Mouse (Mus musculus): ENCODE data around the gene Ttf1. TPM values are rescaled to one million over a fixed set of nuclear protein-coding genes. Genes with fewer than 3 reads are reported as not detected.
"Not testable (repeated sequence)": the region's sequence is repeated elsewhere in the genome, so short reads cannot be mapped to it uniquely, and the experiment has no call there.

Gene Ttf1
- polyA plus RNA-seq, 1 experiment from 2014 or later: 12.2 TPM

DNA sequence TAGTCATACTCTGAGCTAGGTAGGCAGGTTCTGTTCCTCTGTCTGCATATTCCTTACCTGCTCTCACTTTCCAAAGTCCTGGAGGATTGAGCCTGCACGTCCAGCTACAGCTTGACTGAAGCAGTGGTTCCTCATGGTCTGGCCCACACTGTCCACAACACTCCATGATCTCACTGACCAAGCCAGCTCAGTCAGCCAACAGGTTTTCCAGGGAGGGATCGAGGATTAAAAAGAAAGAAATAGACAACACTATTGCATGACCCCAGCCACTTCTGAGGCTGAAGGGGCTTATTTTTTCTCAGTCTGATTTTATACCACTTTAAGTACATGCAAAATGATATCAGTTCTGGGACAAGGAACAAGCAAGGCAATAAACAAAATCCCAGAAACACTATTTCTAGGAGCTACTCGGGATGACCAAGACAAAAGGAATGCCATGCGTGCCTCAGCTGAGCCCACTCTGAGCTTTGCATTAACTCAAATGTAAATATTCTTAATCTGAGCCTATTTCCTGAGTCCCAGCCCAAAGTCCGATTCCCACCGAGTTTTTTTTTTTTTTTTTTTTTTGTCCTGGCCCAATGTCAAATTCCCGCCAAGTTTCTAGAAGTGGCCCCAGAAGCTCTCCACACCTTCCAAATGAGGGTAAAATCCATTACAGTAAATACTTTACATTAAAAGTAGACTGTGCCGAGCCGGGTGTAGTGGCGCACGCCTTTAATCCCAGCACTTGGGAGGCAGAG is 15.4 kb downstream of the Ttf1 start:
- Histone ChIP-seq H3K9ac (ENCODE audit: low read length) (no peak overlapping the region), H3K4me3 (ENCODE audit: low read depth, low read length) (no peak overlapping the region), H3K4me1 (ENCODE audit: control insufficient read depth, insufficient read depth, low read length) (no peaks in the 10 kb centered on the region), H3K4me2 (ENCODE audit: low read depth) (no peak overlapping the region), H3K27ac (ENCODE audit: low read depth, low read length) (no peak overlapping the region), H3K36me3 (ENCODE audit: control insufficient read depth, insufficient read depth, low read length) (peaks cover 12% of the 10 kb centered on the region), H3K9me3 (ENCODE audit: control insufficient read depth, low read length) (no peaks in the 10 kb centered on the region), H3K27me3 (ENCODE audit: control insufficient read depth, insufficient read depth, low read length) (no peaks in the 10 kb centered on the region)
- WGBS: 93% methylated on average over 11 of the region's 11 CpGs
- ATAC-seq (ENCODE audit: insufficient read depth, low FRiP score, low TSS enrichment): no peak
- DNase-seq (ENCODE audit: low spot score): no peak

DNA sequence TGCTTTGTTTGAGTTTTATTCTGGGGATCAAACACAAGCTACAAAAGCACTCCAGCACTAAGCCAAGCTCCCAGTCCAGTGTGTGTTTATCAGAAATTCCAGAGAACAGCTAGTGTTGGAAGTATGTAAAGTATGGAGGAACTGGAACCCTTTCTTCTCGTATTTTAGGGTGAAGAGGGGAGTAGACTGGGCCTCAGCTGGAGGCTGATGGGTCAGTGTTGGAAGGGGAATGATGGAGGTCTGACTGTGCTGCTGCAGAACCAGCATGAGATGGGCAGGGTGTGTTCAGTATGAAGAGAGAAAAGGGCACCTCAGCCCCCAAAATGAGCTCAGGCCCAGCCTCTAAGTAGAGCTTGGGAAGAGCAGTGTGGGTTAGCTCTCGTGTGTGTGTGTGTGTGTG is 16.2 kb downstream of the Ttf1 start:
- no peak overlapping the region for H3K4me2 ChIP-seq (ENCODE audit: low read depth)
- H3K4me1 ChIP-seq (ENCODE audit: control insufficient read depth, insufficient read depth, low read length): no peaks in the 10 kb centered on the region
- WGBS: 75% methylated on average over 2 of the region's 2 CpGs
- no peak overlapping the region for H3K9ac ChIP-seq (ENCODE audit: low read length)
- DNase-seq (ENCODE audit: low spot score): no peak
- H3K4me3 ChIP-seq (ENCODE audit: low read depth, low read length): no peak overlapping the region
- no peaks in the 10 kb centered on the region for H3K27me3 ChIP-seq (ENCODE audit: control insufficient read depth, insufficient read depth, low read length)
- no peaks in the 10 kb centered on the region for H3K9me3 ChIP-seq (ENCODE audit: control insufficient read depth, low read length)
- ATAC-seq (ENCODE audit: insufficient read depth, low FRiP score, low TSS enrichment): no peak
- H3K27ac ChIP-seq (ENCODE audit: low read depth, low read length): no peak overlapping the region
- peaks cover 10% of the 10 kb centered on the region for H3K36me3 ChIP-seq (ENCODE audit: control insufficient read depth, insufficient read depth, low read length)

DNA sequence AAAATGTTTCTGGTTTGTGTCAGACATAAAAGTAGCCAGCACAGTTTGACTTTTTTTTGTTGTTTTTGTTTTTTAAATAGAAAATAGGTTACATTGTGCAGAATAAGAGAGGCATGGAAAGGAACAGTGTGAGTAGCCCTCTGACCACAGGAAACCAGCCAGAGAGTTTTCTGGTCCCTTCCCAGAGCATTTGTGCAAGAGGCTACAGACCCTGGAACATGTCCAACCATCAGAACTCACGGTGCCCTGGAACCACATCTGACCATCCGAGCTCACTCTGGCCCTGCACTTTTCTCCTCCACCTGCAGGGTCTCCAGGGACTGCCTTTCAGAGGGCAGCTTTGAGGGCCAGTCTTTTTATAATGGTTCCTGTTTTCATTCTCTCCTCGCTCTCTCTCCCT is 21.9 kb downstream of the Ttf1 start:
- Histone ChIP-seq H3K9ac (ENCODE audit: low read length) (no peak overlapping the region), H3K9me3 (ENCODE audit: control insufficient read depth, low read length) (no peaks in the 10 kb centered on the region), H3K4me2 (ENCODE audit: low read depth) (no peak overlapping the region), H3K27ac (ENCODE audit: low read depth, low read length) (no peak overlapping the region), H3K4me3 (ENCODE audit: low read depth, low read length) (no peak overlapping the region), H3K36me3 (ENCODE audit: control insufficient read depth, insufficient read depth, low read length) (peaks cover 14% of the 10 kb centered on the region; the same call in 1 of the 2 replicates), H3K4me1 (ENCODE audit: control insufficient read depth, insufficient read depth, low read length) (no peaks in the 10 kb centered on the region), H3K27me3 (ENCODE audit: control insufficient read depth, insufficient read depth, low read length) (no peaks in the 10 kb centered on the region)
- DNase-seq (ENCODE audit: low spot score): no peak
- no peak for ATAC-seq (ENCODE audit: insufficient read depth, low FRiP score, low TSS enrichment)
- 76% methylated on average over 3 of the region's 3 CpGs for WGBS

- H3K36me3 ChIP-seq (ENCODE audit: control insufficient read depth, insufficient read depth, low read length): peaks cover 14% of the 10 kb centered on the region; the same call in 1 of the 2 replicates
- no peaks in the 10 kb centered on the region for H3K27me3 ChIP-seq (ENCODE audit: control insufficient read depth, insufficient read depth, low read length)
- no peaks in the 10 kb centered on the region for H3K9me3 ChIP-seq (ENCODE audit: control insufficient read depth, low read length)
- 97% methylated on average over 7 of the region's 7 CpGs for WGBS
- no peak overlapping the region for H3K4me2 ChIP-seq (ENCODE audit: low read depth)
- H3K9ac ChIP-seq (ENCODE audit: low read length): no peak overlapping the region
- DNase-seq (ENCODE audit: low spot score) (no peak), ATAC-seq (ENCODE audit: insufficient read depth, low FRiP score, low TSS enrichment) (no peak)
- H3K4me1 ChIP-seq (ENCODE audit: control insufficient read depth, insufficient read depth, low read length): no peaks in the 10 kb centered on the region
- no peak overlapping the region for H3K27ac ChIP-seq (ENCODE audit: low read depth, low read length)
- H3K4me3 ChIP-seq (ENCODE audit: low read depth, low read length): no peak overlapping the region
Observed at GRCm38 (mm10) chr2:29086026-29086425, 26.0 kb downstream of the Ttf1 start.

- not testable (repeated sequence) for H3K36me3 ChIP-seq (ENCODE audit: control insufficient read depth, insufficient read depth, low read length); H3K9ac ChIP-seq (ENCODE audit: low read length); H3K27ac ChIP-seq (ENCODE audit: low read depth, low read length); H3K4me1 ChIP-seq (ENCODE audit: control insufficient read depth, insufficient read depth, low read length); H3K4me3 ChIP-seq (ENCODE audit: low read depth, low read length); H3K27me3 ChIP-seq (ENCODE audit: control insufficient read depth, insufficient read depth, low read length); ATAC-seq (ENCODE audit: insufficient read depth, low FRiP score, low TSS enrichment); H3K9me3 ChIP-seq (ENCODE audit: control insufficient read depth, low read length); DNase-seq (ENCODE audit: low spot score); H3K4me2 ChIP-seq (ENCODE audit: low read depth)
- WGBS: 93% methylated on average over 6 of the region's 6 CpGs
Observed at GRCm38 (mm10) chr2:29089276-29089675, 29.2 kb downstream of the Ttf1 start.

DNA sequence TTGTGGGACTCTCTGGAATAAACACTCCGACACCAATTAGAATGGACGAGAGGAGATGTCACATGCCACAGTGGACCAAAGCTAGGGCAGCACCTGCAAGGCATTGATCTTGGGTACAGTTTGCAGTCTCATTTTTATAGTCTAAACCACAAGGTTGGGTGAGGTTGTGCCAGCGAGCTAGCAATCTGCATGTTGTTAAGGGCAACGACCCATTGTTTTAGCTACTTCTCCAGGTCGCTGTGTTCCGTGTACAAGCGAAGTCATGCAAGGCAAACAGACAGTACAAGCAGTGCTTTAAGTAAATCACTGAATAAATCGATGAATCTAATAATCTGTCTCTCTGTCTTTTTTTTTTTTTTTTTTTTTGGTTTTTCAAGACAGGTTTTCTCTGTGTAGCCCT is 35.6 kb downstream of the Ttf1 start:
- Histone ChIP-seq H3K4me1 (ENCODE audit: control insufficient read depth, insufficient read depth, low read length) (no peaks in the 10 kb centered on the region), H3K36me3 (ENCODE audit: control insufficient read depth, insufficient read depth, low read length) (no peaks in the 10 kb centered on the region), H3K9me3 (ENCODE audit: control insufficient read depth, low read length) (no peaks in the 10 kb centered on the region), H3K27me3 (ENCODE audit: control insufficient read depth, insufficient read depth, low read length) (no peaks in the 10 kb centered on the region), H3K4me3 (ENCODE audit: low read depth, low read length) (no peak overlapping the region), H3K9ac (ENCODE audit: low read length) (no peak overlapping the region), H3K4me2 (ENCODE audit: low read depth) (no peak overlapping the region), H3K27ac (ENCODE audit: low read depth, low read length) (no peak overlapping the region)
- 95% methylated on average over 8 of the region's 8 CpGs for WGBS
- DNase-seq (ENCODE audit: low spot score) (no peak), ATAC-seq (ENCODE audit: insufficient read depth, low FRiP score, low TSS enrichment) (no peak)

DNA sequence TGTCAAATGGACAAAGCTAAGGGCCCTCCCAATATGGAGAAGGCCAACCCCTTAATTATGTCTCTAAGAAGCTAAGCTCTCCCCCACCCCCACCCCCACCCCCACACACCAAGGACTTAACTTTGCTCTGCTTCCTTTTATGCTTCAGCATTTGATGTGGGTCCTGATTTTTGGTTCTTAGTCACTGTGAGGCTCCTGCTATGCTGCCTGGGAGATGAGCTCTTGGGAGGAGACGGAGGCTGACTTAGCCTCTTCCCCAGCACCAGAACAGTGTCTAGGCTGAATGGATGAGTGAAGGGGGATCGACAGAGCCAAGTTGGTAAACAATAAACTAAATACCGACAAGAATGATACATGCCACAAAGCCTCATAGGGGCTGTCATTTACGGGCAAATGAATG is 36.7 kb downstream of the Ttf1 start:
- no peaks in the 10 kb centered on the region for H3K4me1 ChIP-seq (ENCODE audit: control insufficient read depth, insufficient read depth, low read length)
- no peak overlapping the region for H3K27ac ChIP-seq (ENCODE audit: low read depth, low read length)
- no peaks in the 10 kb centered on the region for H3K27me3 ChIP-seq (ENCODE audit: control insufficient read depth, insufficient read depth, low read length)
- H3K4me3 ChIP-seq (ENCODE audit: low read depth, low read length): no peak overlapping the region
- 63% methylated on average over 4 of the region's 4 CpGs for WGBS
- H3K36me3 ChIP-seq (ENCODE audit: control insufficient read depth, insufficient read depth, low read length): no peaks in the 10 kb centered on the region
- H3K4me2 ChIP-seq (ENCODE audit: low read depth): no peak overlapping the region
- H3K9ac ChIP-seq (ENCODE audit: low read length): no peak overlapping the region
- no peaks in the 10 kb centered on the region for H3K9me3 ChIP-seq (ENCODE audit: control insufficient read depth, low read length)
- DNase-seq (ENCODE audit: low spot score) (no peak), ATAC-seq (ENCODE audit: insufficient read depth, low FRiP score, low TSS enrichment) (no peak)

GRCm38 (mm10) chr2:29097465-29097864 is 37.4 kb downstream of the Ttf1 start:
- Histone ChIP-seq H3K4me2 (ENCODE audit: low read depth) (no peak overlapping the region), H3K27ac (ENCODE audit: low read depth, low read length) (no peak overlapping the region), H3K27me3 (ENCODE audit: control insufficient read depth, insufficient read depth, low read length) (no peaks in the 10 kb centered on the region), H3K4me3 (ENCODE audit: low read depth, low read length) (no peak overlapping the region), H3K4me1 (ENCODE audit: control insufficient read depth, insufficient read depth, low read length) (no peaks in the 10 kb centered on the region), H3K36me3 (ENCODE audit: control insufficient read depth, insufficient read depth, low read length) (no peaks in the 10 kb centered on the region), H3K9ac (ENCODE audit: low read length) (no peak overlapping the region), H3K9me3 (ENCODE audit: control insufficient read depth, low read length) (no peaks in the 10 kb centered on the region)
- no peak for DNase-seq (ENCODE audit: low spot score)
- WGBS: 84% methylated on average over 3 of the region's 3 CpGs
- ATAC-seq (ENCODE audit: insufficient read depth, low FRiP score, low TSS enrichment): no peak

GRCm38 (mm10) chr2:29097955-29098354 is 37.9 kb downstream of the Ttf1 start:
- H3K4me2 ChIP-seq (ENCODE audit: low read depth); ATAC-seq (ENCODE audit: insufficient read depth, low FRiP score, low TSS enrichment); H3K4me3 ChIP-seq (ENCODE audit: low read depth, low read length); H3K36me3 ChIP-seq (ENCODE audit: control insufficient read depth, insufficient read depth, low read length); H3K27ac ChIP-seq (ENCODE audit: low read depth, low read length); DNase-seq (ENCODE audit: low spot score); H3K9me3 ChIP-seq (ENCODE audit: control insufficient read depth, low read length); H3K27me3 ChIP-seq (ENCODE audit: control insufficient read depth, insufficient read depth, low read length); H3K9ac ChIP-seq (ENCODE audit: low read length); H3K4me1 ChIP-seq (ENCODE audit: control insufficient read depth, insufficient read depth, low read length): not testable (repeated sequence)
- WGBS: 94% methylated on average over 5 of the region's 5 CpGs

Measured in neural tube, embryonic 11.5 days (tissue).